16 mouse cellular contexts compared by ENCODE assay signal in genomic region chr4:103011823-103012222, GRCm38 (mm10). TPM values are rescaled to one million over a fixed set of nuclear protein-coding genes. Genes with fewer than 3 reads are reported as not detected.
DNase-seq lines count a peak whose midpoint lies in the region; ATAC-seq lines count a peak whose summit lies in the region.
"Had no signal": no experiment of that assay in that cellular context is flagged by ENCODE, and none has a peak within 500 bp of the region (broad histone marks: within the 10 kb centered on the region; RNA-seq: fewer than 3 reads in every experiment).

No protein-coding gene starts in this region.

- H3K27me3 ChIP-seq in forebrain, embryonic 12.5 days: no peaks in the 10 kb centered on the region
- no peaks in the 10 kb centered on the region for H3K27me3 ChIP-seq in forebrain, embryonic 11.5 days (ENCODE audit: control insufficient read depth, insufficient read depth, low read length)
- H3K27me3 ChIP-seq in midbrain, embryonic 14.5 days (ENCODE audit: control insufficient read depth, insufficient read depth, low read length): no peaks in the 10 kb centered on the region
- no peaks in the 10 kb centered on the region for H3K27me3 ChIP-seq in midbrain, embryonic 11.5 days (ENCODE audit: control insufficient read depth, insufficient read depth, low read length)
- H3K27me3 ChIP-seq in hindbrain, embryonic 15.5 days: no peaks in the 10 kb centered on the region
- H3K27me3 ChIP-seq: embryonic facial prominence, embryonic 15.5 days; limb, embryonic 15.5 days had no signal

- no peak for DNase-seq in forebrain, embryonic 11.5 days (ENCODE audit: low spot score)
- peak; percentile 73 for DNase-seq in midbrain, embryonic 14.5 days
- no peak for DNase-seq in midbrain, embryonic 11.5 days (ENCODE audit: low spot score, missing footprints)
- DNase-seq in thymus, postnatal 10 days (ENCODE audit: low spot score in 2 of 2): peak; percentile 61
- DNase-seq in lung, postnatal 25 days (ENCODE audit: low spot score): no peak
- DNase-seq in heart, postnatal 4 days: no peak
- DNase-seq: lung, postnatal 14 days had no signal

- no peak overlapping the region for H3K9ac ChIP-seq in forebrain, embryonic 12.5 days
- H3K9ac ChIP-seq in forebrain, embryonic 11.5 days (ENCODE audit: low read length): no peak overlapping the region
- no peak overlapping the region for H3K9ac ChIP-seq in midbrain, embryonic 14.5 days (replicated peaks; ENCODE audit: low read length)
- no peak overlapping the region for H3K9ac ChIP-seq in midbrain, embryonic 11.5 days (ENCODE audit: low read length)
- no peak overlapping the region for H3K9ac ChIP-seq in hindbrain, embryonic 15.5 days
- H3K9ac ChIP-seq: embryonic facial prominence, embryonic 15.5 days; limb, embryonic 15.5 days had no signal

- H3K4me1 ChIP-seq in forebrain, embryonic 12.5 days: peaks cover 20% of the 10 kb centered on the region
- peaks cover 6% of the 10 kb centered on the region; the same call in 1 of the 2 replicates for H3K4me1 ChIP-seq in forebrain, embryonic 11.5 days (replicated peaks; ENCODE audit: control insufficient read depth, insufficient read depth, low read length)
- peaks cover 19% of the 10 kb centered on the region for H3K4me1 ChIP-seq in midbrain, embryonic 14.5 days (ENCODE audit: control insufficient read depth, insufficient read depth, low read length)
- H3K4me1 ChIP-seq in midbrain, embryonic 11.5 days (ENCODE audit: control insufficient read depth, insufficient read depth, low read length): peaks cover 9% of the 10 kb centered on the region
- H3K4me1 ChIP-seq in hindbrain, embryonic 15.5 days (replicated peaks): peaks cover 15% of the 10 kb centered on the region

- H3K4me3 ChIP-seq in forebrain, embryonic 12.5 days (replicated peaks): no peak overlapping the region
- no peak overlapping the region for H3K4me3 ChIP-seq in forebrain, embryonic 11.5 days (ENCODE audit: low read depth, low read length)
- H3K4me3 ChIP-seq in midbrain, embryonic 14.5 days (replicated peaks; ENCODE audit: low read depth, low read length): no peak overlapping the region
- H3K4me3 ChIP-seq in midbrain, embryonic 11.5 days (ENCODE audit: low read depth, low read length): no peak overlapping the region
- no peak overlapping the region for H3K4me3 ChIP-seq in hindbrain, embryonic 15.5 days
- H3K4me3 ChIP-seq: embryonic facial prominence, embryonic 15.5 days; layer of hippocampus, adult 2 months; limb, embryonic 15.5 days had no signal

- H3K36me3 ChIP-seq in forebrain, embryonic 12.5 days (replicated peaks): no peaks in the 10 kb centered on the region
- no peaks in the 10 kb centered on the region for H3K36me3 ChIP-seq in forebrain, embryonic 11.5 days (ENCODE audit: control insufficient read depth, insufficient read depth, low read length)
- no peaks in the 10 kb centered on the region for H3K36me3 ChIP-seq in midbrain, embryonic 14.5 days (ENCODE audit: control insufficient read depth, insufficient read depth, low read length)
- no peaks in the 10 kb centered on the region for H3K36me3 ChIP-seq in midbrain, embryonic 11.5 days (ENCODE audit: control insufficient read depth, insufficient read depth, low read length)
- H3K36me3 ChIP-seq in hindbrain, embryonic 15.5 days: no peaks in the 10 kb centered on the region
- H3K36me3 ChIP-seq: embryonic facial prominence, embryonic 15.5 days; G1E; limb, embryonic 15.5 days had no signal

- no peak overlapping the region for H3K27ac ChIP-seq in forebrain, embryonic 12.5 days
- no peak overlapping the region for H3K27ac ChIP-seq in forebrain, embryonic 11.5 days (ENCODE audit: low read depth, low read length)
- peak overlapping the region; percentile 61 for H3K27ac ChIP-seq in midbrain, embryonic 14.5 days (replicated peaks; ENCODE audit: low read depth, low read length)
- H3K27ac ChIP-seq in midbrain, embryonic 11.5 days (ENCODE audit: low read depth, low read length): no peak overlapping the region
- peak overlapping the region; percentile 70 for H3K27ac ChIP-seq in hindbrain, embryonic 15.5 days (replicated peaks)
- H3K27ac ChIP-seq: embryonic facial prominence, embryonic 15.5 days; layer of hippocampus, adult 2 months; limb, embryonic 15.5 days had no signal

- no peak overlapping the region for H3K4me2 ChIP-seq in forebrain, embryonic 12.5 days
- H3K4me2 ChIP-seq in forebrain, embryonic 11.5 days (ENCODE audit: low read depth, low read length, severe bottlenecking): no peak overlapping the region
- peak overlapping the region; percentile 33 for H3K4me2 ChIP-seq in midbrain, embryonic 14.5 days (ENCODE audit: low read length)
- no peak overlapping the region for H3K4me2 ChIP-seq in midbrain, embryonic 11.5 days
- peak overlapping the region; percentile 41 for H3K4me2 ChIP-seq in hindbrain, embryonic 15.5 days
- H3K4me2 ChIP-seq: embryonic facial prominence, embryonic 15.5 days; limb, embryonic 15.5 days had no signal

- peak; percentile 51; the same call in 1 of the 2 replicates for ATAC-seq in forebrain, embryonic 12.5 days (ENCODE audit: low FRiP score)
- no peak for ATAC-seq in forebrain, embryonic 11.5 days (replicated peaks; ENCODE audit: low FRiP score)
- no peak for ATAC-seq in midbrain, embryonic 14.5 days (ENCODE audit: low FRiP score, low TSS enrichment)
- no peak for ATAC-seq in midbrain, embryonic 11.5 days (ENCODE audit: low FRiP score)
- ATAC-seq in hindbrain, embryonic 15.5 days (ENCODE audit: low FRiP score, low read depth): peak; percentile 82; the same call in 1 of the 2 replicates

- 37% methylated on average over 7 of the region's 7 CpGs for WGBS in forebrain, embryonic 12.5 days
- 41% methylated on average over 7 of the region's 7 CpGs for WGBS in forebrain, embryonic 11.5 days
- 30% methylated on average over 7 of the region's 7 CpGs for WGBS in midbrain, embryonic 14.5 days
- WGBS in midbrain, embryonic 11.5 days: 31% methylated on average over 7 of the region's 7 CpGs
- 27% methylated on average over 7 of the region's 7 CpGs for WGBS in hindbrain, embryonic 15.5 days

- no peaks in the 10 kb centered on the region for H3K9me3 ChIP-seq in forebrain, embryonic 12.5 days
- H3K9me3 ChIP-seq in forebrain, embryonic 11.5 days (ENCODE audit: control insufficient read depth, low read length): no peaks in the 10 kb centered on the region
- H3K9me3 ChIP-seq in midbrain, embryonic 14.5 days (ENCODE audit: control insufficient read depth, low read length): no peaks in the 10 kb centered on the region
- no peaks in the 10 kb centered on the region for H3K9me3 ChIP-seq in midbrain, embryonic 11.5 days (ENCODE audit: control insufficient read depth, low read length)
- no peaks in the 10 kb centered on the region for H3K9me3 ChIP-seq in hindbrain, embryonic 15.5 days
- H3K9me3 ChIP-seq: embryonic facial prominence, embryonic 15.5 days; G1E; limb, embryonic 15.5 days had no signal

RNA-seq across cellular contexts. Expression of gene Insl5, which starts 14.8 kb away (rescaled TPM):
- polyA plus RNA-seq in forebrain, embryonic 12.5 days (2016; fragmentation: Nextera tagmentation; extraction: Ambion mirVana): not detected in 2 replicates
- not detected in 2 replicates for polyA plus RNA-seq in forebrain, embryonic 11.5 days (2014; fragmentation: Nextera tagmentation; extraction: Ambion mirVana)
- polyA plus RNA-seq in midbrain, embryonic 14.5 days (2014; fragmentation: Nextera tagmentation; extraction: Ambion mirVana): not detected in 2 replicates
- 0.23 and 0.43 TPM in 2 replicates for polyA plus RNA-seq in midbrain, embryonic 11.5 days (2014; fragmentation: Nextera tagmentation; extraction: Ambion mirVana)
- 0.53 TPM in 1 of 2 replicates, not detected in the other for polyA plus RNA-seq in hindbrain, embryonic 15.5 days (2015; fragmentation: Nextera tagmentation; extraction: Ambion mirVana)
- not detected for total RNA-seq in heart, postnatal 4 days (2021)
- total RNA-seq: G1E; gastrocnemius, postnatal 4 days had no signal
- polyA plus RNA-seq: embryonic facial prominence, embryonic 15.5 days; G1E; limb, embryonic 15.5 days; small intestine, adult 2 months; urinary bladder, adult 2 months had no signal

RNA-seq across cellular contexts. Expression of gene Tctex1d1, which starts 33.4 kb away (rescaled TPM):
- 0.54 and 0.86 TPM in 2 replicates for polyA plus RNA-seq in forebrain, embryonic 12.5 days (2016; fragmentation: Nextera tagmentation; extraction: Ambion mirVana)
- 0.60 TPM in 1 of 2 replicates, not detected in the other for polyA plus RNA-seq in forebrain, embryonic 11.5 days (2014; fragmentation: Nextera tagmentation; extraction: Ambion mirVana)
- 0.61 and 1.2 TPM in 2 replicates for polyA plus RNA-seq in midbrain, embryonic 14.5 days (2014; fragmentation: Nextera tagmentation; extraction: Ambion mirVana)
- 0.22 TPM in 1 of 2 replicates, not detected in the other for polyA plus RNA-seq in midbrain, embryonic 11.5 days (2014; fragmentation: Nextera tagmentation; extraction: Ambion mirVana)
- 1.6 and 2.6 TPM in 2 replicates for polyA plus RNA-seq in hindbrain, embryonic 15.5 days (2015; fragmentation: Nextera tagmentation; extraction: Ambion mirVana)
- not detected for total RNA-seq in heart, postnatal 4 days (2021)
- polyA plus RNA-seq: G1E; limb, embryonic 15.5 days; small intestine, adult 2 months had no signal

Comparison
In these comparisons a context has a peak if more than half of its experiments do, and no peak if none do; other contexts are left out.
1. ATAC-seq: peak in forebrain, embryonic 12.5 days (single experiment) and hindbrain, embryonic 15.5 days (single experiment); none in forebrain, embryonic 11.5 days (single experiment), midbrain, embryonic 14.5 days (single experiment) and midbrain, embryonic 11.5 days (single experiment).
2. H3K27ac ChIP-seq: peak in midbrain, embryonic 14.5 days (single experiment) and hindbrain, embryonic 15.5 days (single experiment); none in forebrain, embryonic 12.5 days (single experiment), forebrain, embryonic 11.5 days (single experiment) and midbrain, embryonic 11.5 days (single experiment).
3. H3K4me2 ChIP-seq: peak in midbrain, embryonic 14.5 days (single experiment) and hindbrain, embryonic 15.5 days (single experiment); none in forebrain, embryonic 12.5 days (single experiment), forebrain, embryonic 11.5 days (single experiment) and midbrain, embryonic 11.5 days (single experiment).
4. DNase-seq: peak in midbrain, embryonic 14.5 days (single experiment) and thymus, postnatal 10 days (2 of 2); none in forebrain, embryonic 11.5 days (single experiment), midbrain, embryonic 11.5 days (single experiment), lung, postnatal 25 days (single experiment) and heart, postnatal 4 days (single experiment).